Mouse (Mus musculus) heart, postnatal 10 days (tissue): Measurements from ENCODE around the gene Cntfr. TPM values are rescaled to one million over a fixed set of nuclear protein-coding genes. Genes with fewer than 3 reads are reported as not detected.

Source experiments
- DNase-seq, 2 experiments: peaks; one replicate each; pipeline ENCODE4 v3.0.0; 2021
- intact Hi-C: fragments of 180-260 bp; cut with DNase I; formaldehyde crosslinking; loops from one replicate; pipeline ENCODE4 v1.15.1; 2025
- total RNA-seq, 2 experiments: library from RNA; stranded (reverse); gene quantifications; 2 replicates each; pipeline ENCODE4 v1.2.3; 2021

Gene Cntfr
- total RNA-seq, 2 experiments from 2014 or later, result 3.3 to 7.5 TPM

DNA sequence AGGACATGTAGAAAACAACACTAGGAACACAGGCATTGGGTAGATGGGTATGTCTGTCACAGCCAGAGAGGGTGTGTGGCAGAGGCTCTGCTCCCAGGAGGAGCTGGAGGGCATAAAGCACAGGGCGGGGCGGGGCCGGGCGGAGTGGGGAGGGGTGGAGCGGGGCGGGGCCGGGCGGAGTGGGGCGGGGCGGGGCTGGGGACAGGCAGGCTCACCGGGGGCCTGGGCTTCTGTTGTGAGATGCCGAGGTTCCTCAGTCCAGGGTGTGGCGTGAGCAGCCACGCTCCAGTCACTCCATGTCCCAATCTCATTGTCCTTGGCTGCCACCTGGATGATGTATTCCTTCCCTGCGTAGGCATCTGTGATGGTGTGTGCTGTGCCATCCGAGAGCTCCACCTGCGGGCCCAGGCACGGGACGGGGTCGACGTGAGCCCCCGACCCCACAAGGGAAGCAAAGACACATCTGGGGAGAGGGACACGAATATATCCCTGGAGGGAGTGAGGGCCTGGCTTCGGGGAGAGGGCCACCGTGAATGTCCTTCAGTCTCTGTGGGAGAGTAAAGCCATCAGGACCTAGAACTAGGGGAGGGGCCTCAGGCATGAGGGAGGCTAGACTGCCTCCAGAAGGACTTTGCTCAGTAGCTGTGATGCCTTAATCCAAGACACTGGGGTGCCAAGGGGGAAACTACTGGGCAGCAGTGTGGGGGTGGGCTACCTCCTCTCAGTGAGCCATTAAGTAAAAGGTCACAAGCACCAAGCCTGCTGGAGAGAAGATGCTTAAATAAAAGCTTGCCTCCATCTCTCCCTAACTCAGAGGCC is 38.1 kb downstream of the Cntfr start:
- no peak for DNase-seq
- intact Hi-C loops, result loop anchor here (10.0 kb wide), 1 partner anchor 46 kb away; no protein-coding TSS in a partner anchor

DNA sequence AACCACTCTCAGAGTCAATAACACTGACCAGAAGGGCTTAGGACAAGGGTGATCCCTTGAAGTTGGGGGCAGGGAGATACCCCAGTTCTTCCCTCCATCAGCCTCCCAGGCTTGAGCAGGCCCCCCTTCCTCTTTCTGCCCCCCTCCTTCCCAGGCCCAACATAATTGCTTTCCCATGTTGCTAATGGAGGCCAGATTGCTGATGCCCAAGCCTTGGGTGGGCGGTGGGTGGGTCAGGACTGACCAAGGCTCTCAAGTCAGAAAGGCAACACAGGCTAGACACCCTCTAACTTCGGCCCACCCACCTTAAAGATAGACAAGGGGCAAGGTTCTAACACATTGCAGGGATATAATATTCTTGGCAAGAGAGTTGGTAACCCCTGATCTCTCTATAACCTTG is 41.4 kb downstream of the Cntfr start:
- no peak for DNase-seq
- intact Hi-C loops, result loop anchor here (10.0 kb wide), 1 partner anchor 49 kb away; no protein-coding TSS in a partner anchor

DNA sequence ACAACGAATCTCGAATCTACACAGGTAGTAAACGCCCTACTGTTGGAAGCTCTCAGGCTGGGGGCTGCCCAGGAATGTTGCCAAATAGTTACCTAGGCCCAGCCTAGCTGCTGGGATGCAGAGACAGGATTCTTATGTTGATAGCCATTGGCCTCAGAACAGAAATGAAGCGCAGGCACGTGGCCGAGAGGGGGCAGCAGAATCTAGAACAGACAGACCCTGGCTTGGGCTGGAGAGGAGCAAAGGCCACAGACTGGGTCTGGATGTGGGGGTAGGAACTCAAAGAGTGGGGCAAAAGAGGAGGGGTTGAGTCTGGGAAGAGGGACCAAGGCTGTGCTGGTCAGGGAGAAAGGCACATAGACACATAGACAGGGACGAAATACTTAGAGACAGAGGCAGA is 42.7 kb downstream of the Cntfr start:
- intact Hi-C loops, result loop anchor here (10.0 kb wide), 1 partner anchor 51 kb away; no protein-coding TSS in a partner anchor
- DNase-seq, result peak; percentile 65 to 80

DNA sequence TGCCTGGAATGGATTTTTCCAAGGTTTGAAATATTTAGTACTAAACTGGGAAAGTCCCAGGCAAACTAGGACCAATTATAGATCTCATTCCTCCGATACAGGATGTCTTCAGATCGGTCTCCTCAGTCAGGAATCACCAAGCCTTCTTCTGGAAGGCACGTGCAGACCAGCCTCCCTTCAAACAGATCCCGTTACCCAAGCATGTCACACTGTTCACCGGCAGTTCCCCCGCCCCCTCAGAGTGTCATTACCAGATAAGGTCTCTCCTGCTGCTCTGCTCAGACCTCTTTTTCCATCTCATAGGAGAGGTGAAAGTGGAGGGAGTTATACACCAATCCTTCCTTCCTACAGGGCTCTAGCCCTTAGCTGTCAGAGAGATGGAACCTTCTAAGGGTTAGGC is 43.2 kb downstream of the Cntfr start:
- no peak for DNase-seq
- intact Hi-C loops, result loop anchor here (1.0 to 10.0 kb wide), 3 partner anchors 39 to 185 kb away; no protein-coding TSS in a partner anchor

DNA sequence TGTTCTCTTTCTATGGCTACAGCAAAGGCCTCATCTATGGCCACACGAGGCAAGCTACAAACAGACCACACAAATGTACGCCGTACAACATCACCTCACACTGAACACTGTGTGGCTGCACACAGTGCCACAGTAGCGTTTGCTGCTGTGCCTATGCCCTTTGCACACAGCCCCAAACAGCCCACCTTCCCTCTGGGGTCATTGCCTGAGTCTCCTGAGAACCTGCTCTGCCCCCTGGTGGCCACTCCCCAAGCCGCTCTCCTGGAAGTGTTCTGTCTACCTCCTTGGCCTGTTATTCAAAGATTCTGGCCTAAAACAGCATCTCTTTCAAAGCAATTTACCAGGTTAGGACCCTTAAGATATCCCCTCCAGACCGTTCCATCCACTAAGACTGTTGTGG is 43.6 kb downstream of the Cntfr start:
- DNase-seq, result peak; percentile 70 to 84
- intact Hi-C loops, result loop anchor here (1.0 to 10.0 kb wide), 3 partner anchors 39 to 184 kb away; no protein-coding TSS in a partner anchor

DNA sequence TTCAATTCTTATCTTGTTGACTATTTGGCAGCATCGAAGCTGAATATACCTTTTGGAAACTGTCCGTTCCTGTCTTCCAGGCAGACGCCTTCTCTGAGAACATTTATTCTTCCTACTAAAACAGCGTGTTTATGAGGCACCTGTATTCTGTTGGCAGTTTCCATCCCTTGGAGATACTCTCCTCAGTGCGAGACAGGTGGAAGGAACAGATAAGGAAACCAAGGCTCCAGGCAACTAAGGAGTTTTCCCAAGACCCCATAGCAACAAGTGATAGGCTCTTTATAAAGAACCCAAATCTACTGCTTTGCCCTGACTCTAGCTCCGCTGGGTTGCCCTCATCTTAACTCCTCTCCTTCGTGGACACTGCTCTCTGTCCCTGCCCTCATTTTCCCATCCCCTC is 48.3 kb downstream of the Cntfr start:
- intact Hi-C loops, result no loop called here
- DNase-seq, result no peak

DNA sequence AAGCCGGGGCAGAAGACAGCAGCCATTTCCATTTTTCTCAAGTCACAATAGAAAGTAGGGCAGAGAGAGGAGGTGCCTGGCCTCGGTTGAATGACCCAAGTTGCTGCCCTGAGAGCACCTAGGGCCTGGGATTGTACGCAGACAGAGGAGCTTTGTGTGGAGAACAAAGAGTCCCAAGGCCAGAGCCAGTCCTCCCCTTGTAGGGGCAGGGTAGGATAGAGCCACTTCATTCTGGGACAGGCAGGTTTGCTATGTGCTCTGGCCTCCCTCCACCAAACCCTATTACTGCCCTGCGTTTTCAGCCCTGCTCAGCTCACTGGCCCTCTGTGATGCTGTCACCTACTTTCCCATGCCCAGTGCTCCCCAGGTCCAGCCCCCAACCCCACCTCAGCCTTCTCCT is 48.7 kb downstream of the Cntfr start:
- intact Hi-C loops, result no loop called here
- no peak for DNase-seq

DNA sequence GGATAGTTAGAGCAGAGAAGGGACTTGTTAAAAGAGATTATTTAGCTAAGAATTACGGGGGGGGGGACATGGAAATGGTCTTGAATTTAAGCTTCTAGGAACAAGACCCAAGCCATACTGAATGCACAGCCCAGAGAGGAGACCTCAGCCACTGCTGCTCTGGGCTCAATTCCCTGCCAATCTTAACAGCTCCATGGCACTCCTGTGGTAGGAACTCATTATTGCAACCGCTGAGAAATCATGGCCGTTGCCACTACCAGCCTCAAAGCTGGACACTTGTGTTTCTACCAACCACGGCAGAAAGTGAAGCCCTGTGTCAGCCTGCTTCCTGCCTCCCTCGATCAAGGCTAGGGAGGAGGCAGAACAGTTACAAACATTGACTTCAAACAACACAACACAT is 51.4 kb downstream of the Cntfr start:
- intact Hi-C loops, result loop anchor here (2.0 kb wide), 1 partner anchor 27 kb away; no protein-coding TSS in a partner anchor
- peak; percentile 37 to 62 for DNase-seq

DNA sequence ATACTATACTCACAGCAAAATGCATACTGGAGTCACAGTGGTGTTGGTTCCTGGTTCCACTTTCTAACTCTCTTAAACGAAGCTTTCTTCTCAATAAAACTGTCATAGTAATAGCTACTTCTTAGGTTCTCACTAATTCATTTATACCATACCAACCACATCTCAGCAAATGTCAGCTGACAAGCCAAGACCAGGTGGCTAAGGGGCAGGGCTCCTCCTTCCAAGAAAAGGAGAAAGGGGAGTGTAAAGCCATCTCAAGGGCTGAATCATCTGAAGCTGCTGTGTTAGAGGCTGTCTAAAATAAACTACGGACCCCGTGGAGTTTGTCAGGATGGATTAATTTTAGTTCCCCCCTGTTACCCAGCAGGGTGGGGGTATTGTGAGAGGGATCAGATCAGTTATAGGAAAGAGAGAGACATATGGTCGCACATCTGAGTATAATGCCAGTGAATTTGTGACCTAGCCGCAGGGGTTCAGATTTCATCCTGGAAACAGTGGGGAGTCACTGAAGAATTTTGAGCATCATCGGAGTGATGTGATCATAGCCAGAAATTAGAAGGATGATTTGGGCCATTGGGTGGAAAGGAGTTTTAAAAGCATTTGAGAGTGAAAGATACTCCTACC is 55.6 kb downstream of the Cntfr start:
- intact Hi-C loops, result no loop called here
- no peak for DNase-seq

DNA sequence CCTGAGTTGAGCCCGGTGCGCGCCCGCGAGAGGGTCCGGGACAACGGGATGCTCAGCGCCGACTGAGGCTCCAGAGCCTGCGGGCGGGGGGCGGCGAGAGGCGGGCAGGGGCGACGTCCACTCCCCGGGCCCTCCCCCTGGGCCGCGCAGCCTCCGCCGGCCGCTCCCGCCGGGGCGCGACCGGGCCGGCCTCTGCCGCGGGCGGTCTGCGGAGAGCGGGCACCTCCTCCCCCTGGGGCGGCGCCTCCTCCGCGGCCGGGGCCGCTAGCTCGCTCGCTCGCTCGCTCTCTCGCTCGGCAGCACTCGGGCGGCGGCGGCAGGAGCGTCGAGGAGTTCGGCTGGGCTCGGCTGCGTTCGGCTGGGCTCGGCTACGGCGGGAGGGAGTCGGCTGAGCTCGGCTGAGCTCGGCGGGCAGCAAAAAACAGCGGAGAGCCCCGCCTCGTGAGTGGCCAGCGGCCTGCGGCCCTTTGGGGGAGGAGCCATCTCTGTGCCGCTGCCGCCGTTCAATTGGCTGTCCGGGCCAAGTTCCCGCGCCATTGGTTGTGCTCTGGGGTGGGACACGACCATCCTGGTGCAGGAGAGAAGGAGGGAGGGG is 56.9 kb downstream of the Cntfr start, which contains the start of gene Enho:
Enho (minus strand) TSS at position 412 of the 595 bp plus-strand sequence.
- peak; percentile 96 to 97 for DNase-seq
- intact Hi-C loops, result no loop called here

DNA sequence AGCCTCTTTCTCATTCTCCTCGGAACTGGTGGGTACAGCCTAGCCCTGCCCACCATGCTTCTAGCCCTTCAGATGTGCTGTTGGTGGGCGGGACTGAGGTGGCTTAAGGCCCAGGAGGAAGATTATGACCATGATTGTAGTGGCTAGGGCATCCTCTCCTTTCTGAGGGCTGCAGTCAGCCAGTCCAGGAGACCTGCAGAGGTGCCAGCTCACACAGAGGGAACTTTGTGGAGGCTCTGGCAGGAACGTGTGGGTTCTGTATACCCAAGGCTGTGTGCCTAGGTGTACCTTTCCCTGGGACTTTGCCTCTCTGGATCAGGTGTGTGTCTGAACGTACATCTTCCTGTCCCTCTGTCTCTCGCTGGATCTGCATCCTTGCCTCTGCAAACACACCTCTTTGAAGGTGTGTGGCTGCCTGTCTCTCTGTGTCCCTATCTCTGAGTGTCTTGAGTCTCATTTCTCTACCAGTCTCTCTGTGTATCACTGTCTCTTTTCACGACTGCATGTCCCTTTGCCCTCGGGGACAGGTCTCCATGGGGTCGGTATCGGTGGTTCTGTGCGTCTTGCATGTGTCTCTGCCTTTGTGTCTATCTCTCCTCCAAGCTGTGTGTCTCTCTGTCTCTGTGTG is 57.6 kb downstream of the Cntfr start:
- intact Hi-C loops, result no loop called here
- no peak for DNase-seq

DNA sequence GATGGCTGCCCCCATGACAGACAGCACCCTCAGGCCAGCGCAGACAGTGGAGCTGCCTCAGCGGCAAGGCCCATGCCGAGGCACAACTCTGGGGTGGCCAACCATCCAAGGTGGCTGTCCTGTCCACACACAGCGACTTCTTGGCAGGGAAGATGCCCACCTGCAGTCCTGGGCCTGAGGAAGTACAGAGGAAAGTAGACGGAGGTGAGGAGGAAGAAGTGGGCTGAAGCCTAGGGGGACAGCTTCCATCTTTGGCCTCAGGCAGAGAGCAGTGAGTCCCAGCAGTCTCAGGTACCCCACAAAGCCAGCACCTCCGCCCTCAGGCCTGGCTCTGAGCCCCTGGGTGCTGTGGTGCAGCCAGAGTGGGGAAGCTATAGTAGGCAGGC is 58.1 kb downstream of the Cntfr start:
- intact Hi-C loops, result no loop called here
- no peak for DNase-seq

DNA sequence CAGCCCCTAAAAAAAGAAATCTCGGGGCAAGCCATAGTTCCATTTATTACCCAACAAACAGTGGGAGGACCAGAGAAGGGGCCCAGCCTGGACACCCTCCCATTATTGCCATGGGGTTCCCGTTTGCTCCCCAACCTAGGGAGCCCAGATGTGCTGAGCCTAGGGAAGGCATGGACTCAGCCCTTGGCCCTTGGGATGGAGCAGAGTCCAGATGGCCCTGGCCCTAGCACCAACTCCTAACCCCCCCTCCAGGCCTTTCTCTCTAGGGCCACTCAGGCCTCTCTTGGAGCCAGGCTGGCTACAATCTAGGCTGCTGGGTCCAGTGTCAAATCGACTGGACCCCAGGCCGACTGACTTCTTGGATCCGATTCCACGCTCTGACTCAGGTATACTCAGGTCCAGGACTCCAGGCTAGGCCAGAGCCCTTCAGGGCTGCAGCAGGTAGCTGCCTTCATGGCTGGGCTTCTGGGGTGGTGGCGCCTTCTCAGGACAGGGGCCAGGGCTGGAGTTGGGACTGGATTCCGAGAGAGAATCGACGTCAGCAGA is 58.6 kb downstream of the Cntfr start:
- intact Hi-C loops, result no loop called here
- DNase-seq, result no peak

DNA sequence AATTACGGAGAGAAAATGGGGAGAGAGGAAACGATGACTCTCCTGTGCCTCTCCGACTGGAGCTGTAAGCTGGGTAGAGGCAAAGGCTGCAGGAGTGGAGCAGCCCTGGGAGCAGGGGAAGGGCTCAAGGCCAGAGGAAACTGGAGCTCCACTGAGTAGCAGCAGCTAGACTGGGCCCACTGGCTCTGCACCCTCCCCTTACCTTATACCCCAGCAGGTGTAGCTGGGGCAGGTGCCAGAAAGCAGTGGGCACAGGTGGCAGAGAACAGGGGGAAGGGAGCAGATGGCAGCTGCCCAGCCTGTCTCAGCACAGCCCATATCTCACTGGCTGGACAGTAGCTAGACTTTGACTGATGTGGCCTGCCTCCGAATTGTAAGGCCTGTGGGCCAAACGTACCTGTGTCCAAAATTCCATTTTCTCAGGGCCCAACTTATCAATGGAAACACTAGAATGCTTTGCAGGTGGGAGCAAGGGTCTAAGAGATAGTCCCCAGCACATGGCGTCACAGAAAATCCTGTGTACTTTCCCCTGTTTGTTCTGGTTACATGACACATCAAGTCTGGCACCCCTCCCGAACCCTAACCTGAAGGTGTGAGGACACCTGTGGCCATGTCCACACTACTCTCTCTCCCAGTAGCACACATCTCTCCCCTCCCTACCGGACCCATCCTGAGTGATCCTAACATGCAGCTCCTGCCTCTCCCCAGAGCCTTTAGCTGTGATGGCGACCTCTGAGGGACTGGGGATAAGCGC is 59.8 kb downstream of the Cntfr start:
- intact Hi-C loops, result no loop called here
- no peak for DNase-seq

DNA sequence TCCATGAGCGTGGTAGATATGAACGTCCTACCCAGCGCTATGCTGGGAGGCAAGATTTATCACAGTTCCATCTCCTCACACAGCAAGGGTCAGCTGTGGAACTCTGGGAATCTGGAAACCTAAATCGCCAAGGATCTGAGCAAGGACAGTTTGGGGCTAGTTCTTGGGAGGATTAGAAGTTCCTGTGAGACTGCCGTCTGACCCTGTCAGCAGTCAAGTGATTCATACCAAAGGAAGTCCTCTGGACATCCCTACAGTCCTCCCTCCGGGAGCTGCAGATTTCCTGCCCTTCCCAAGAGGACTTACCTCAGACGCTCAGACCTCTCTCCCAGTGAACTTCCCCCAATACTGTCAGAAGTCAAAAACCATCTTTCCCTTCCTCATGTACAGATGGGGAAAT is 60.5 kb downstream of the Cntfr start:
- intact Hi-C loops, result no loop called here
- no peak for DNase-seq

DNA sequence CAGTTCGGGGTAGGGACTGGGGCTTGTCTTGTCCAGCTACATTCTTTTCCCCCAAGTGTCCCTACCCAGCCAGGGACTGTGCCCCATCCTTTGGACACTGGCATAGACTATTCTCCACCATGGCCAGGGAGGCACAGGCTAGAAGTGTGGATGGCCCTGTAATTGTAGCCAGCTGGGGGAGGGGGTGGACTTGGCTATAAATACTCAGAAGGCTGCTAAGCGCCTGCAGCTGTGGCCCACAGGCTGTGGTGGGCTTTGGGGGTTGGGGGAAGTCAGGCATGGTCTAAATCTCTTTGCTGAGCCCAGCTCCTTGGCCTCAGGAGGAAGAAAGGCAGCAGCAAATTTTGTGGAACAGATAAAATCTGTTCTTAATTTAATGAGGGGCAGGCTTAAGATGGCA is 61.0 kb downstream of the Cntfr start:
- DNase-seq, result no peak
- intact Hi-C loops, result no loop called here

DNA sequence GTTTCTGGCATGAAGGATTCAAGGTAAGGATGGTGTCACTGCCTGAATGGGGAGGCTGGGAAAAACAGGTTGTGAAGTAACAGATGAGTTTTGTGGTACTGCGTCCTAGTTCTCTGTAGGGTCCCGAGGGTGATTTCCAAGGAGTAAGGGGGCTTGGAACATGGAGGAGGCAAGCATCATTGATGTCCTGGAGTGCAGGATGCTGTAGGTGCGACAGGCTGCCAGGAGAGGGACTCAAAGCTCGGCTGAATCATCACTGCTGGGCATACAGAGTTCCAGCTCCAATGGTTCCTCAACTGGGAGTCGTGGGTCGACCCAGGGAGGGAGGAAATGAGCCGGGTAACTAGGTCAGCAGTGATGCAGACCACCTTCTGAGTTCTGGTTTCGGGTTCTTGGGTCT is 61.7 kb downstream of the Cntfr start:
- no peak for DNase-seq
- intact Hi-C loops, result no loop called here

DNA sequence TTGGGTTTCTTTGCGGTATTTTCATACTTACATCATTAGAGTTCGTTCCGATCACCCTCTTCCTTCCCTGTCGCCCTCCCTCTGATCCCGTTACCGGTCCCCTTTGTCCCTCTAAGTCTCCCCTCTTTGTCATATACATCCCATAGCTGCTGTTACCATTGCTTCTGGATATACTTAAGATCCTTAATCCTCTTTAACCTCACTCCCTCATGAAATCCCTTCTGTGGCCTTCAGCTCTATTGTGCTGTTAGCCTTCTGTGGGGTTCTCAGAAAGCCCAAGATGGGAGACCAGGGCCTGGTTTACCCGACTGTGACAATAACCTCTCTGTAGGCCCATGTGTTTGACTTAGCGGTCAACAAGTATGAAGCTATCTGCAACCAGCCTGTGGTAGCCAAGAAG is 62.3 kb downstream of the Cntfr start:
- intact Hi-C loops, result no loop called here
- DNase-seq, result no peak

DNA sequence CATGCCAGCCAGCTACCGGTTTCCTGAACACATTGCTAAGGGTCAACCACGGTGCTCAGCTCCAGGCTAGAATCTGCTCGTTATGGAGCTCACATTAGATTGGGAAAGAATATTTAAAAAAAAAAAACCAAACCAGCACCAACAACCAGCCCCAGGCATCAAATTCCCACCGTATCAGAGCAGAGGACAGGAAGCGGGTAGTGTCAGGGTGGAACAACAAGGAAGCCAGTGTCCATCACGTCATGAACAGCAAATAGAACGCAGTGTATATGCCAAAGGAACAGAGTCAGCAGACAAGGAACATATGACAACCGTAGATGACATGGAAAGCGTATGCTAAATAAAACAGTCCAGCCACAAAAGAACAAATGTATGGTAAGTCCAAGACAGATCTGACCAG is 63.9 kb downstream of the Cntfr start:
- intact Hi-C loops, result no loop called here
- no peak for DNase-seq

DNA sequence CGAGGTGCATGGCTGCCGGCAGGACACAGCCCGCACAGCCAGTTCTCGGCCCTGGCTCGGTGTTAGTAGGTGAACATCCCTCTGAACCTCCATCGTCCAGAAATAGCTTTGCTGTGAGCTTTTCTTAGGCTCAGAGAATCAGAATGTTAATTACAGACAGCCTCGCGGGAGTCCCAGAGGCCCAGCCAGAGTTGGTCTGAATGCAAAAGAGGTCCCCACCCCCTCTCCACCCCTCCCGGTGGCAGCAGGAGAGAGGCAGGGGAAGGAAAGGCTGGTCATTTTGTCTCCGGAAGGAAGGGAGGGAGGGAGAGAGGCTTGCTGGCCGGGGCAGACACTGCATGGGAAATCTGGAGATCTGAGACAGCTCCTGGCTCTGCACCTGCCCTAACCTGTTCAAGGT is 65.5 kb downstream of the Cntfr start:
- peak; percentile 63 to 69 for DNase-seq
- intact Hi-C loops, result no loop called here
